Mouse (Mus musculus) G1E-ER4 (cell line): ENCODE data around the gene 1700028P14Rik. TPM values are rescaled to one million over a fixed set of nuclear protein-coding genes. Genes with fewer than 3 reads are reported as not detected.

Experiments
- GATA1 ChIP-seq: IDR thresholded peaks from one replicate; pipeline ENCODE4 v1.8.0; 2012; ENCODE audit warnings: low read length, inconsistent platforms
- polyA plus RNA-seq: library from polyadenylated mRNA; stranded (reverse); fragments of >175 nt; gene quantifications from 2 replicates; pipeline ENCODE4 v1.2.3, GENCODE M21; 2012

The 1700028P14Rik gene
- polyA plus RNA-seq, 1 experiment, result not detected

- no peak for TF ChIP-seq GATA1
These were observed 120.7 kb downstream of the 1700028P14Rik start for GRCm38 (mm10) chr19:23531899-23532298.

GRCm38 (mm10) chr19:23523711-23524110, 128.9 kb downstream of the 1700028P14Rik start:
- no peak for TF ChIP-seq GATA1

GRCm38 (mm10) chr19:23521831-23522230, 130.8 kb downstream of the 1700028P14Rik start:
- no peak for TF ChIP-seq GATA1

GRCm38 (mm10) chr19:23521071-23521470, 131.5 kb downstream of the 1700028P14Rik start:
- no peak for TF ChIP-seq GATA1

- no peak for TF ChIP-seq GATA1
These were observed 132.0 kb downstream of the 1700028P14Rik start for GRCm38 (mm10) chr19:23520629-23521028.

- no peak for TF ChIP-seq GATA1
These were observed 134.1 kb downstream of the 1700028P14Rik start for GRCm38 (mm10) chr19:23518477-23518876.

GRCm38 (mm10) chr19:23511303-23511702, 141.3 kb downstream of the 1700028P14Rik start:
- TF ChIP-seq GATA1, result no peak

Other genes with a start within 250 kb of the 1700028P14Rik start
- not detected in 2 replicates for gene Mamdc2, start 204.4 kb downstream of the 1700028P14Rik start, polyA plus RNA-seq
- gene Ptar1, start 34.6 kb upstream of the 1700028P14Rik start, polyA plus RNA-seq, result 0.57 and 0.68 TPM in 2 replicates
- gene Apba1, start 106.1 kb upstream of the 1700028P14Rik start, polyA plus RNA-seq, result 0.04 and 0.08 TPM in 2 replicates